Mouse (Mus musculus): Measurements from ENCODE around the gene Znrf3.

Znrf3 gene

DNA sequence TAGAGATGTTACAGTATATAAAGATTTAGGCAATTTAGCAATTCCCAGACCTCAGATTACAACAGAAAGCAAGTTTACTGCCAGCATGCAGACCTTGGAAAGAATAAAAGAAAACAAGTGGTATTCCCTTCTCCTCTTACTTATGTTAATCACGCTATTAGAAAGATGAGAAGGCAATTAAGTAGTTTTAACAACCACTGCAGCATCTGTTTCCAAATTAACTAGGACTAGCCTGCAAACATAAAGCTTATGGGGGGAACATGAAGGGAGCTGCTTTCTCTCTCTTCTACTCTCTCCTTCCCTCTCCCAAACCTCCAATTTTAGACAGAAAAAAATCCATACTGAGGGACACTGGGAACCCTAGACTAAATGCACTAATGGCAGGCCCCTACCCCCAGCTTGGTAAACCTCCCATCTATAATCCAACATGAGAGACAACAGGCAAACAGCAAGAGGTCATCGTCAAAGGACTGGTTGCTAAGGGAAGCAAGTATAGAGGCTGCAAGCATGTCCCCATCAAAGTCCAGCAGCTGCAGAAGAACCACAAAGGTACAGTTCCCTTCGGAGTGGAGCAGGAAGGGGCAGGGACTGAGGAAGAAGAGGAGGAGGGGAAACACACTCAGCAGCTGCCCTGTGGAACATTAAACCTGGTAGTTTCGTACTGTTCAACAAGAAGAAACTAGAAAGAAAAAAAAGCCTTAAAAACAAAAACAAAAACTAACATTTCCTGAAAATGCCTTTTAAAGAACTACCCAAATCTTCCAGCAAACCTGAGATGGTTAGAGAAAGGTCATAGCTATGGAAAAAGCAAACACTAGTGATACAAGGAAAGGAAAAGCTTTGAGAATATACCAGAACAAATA is 53.4 kb downstream of the Znrf3 start:
- DNase-seq, result no peak

DNA sequence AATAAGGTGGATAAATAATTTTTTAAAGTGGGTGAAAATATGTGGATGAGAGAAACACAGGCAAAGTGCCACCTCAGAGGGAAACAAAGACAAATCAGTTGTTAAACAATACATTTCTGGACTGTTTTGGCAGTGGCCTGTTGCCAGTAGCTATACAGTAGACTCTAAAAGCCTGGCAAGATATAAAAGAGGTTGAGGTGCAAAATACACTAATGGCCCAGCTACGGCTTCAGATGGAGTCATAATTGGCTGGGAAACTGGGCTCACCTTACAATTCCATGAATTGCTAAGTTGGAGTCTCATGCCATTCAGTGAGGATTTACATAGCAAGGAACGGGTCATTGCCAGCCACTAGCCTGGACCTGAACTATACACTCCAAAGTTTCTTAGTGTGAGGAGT is 62.0 kb downstream of the Znrf3 start:
- no peak for DNase-seq

DNA sequence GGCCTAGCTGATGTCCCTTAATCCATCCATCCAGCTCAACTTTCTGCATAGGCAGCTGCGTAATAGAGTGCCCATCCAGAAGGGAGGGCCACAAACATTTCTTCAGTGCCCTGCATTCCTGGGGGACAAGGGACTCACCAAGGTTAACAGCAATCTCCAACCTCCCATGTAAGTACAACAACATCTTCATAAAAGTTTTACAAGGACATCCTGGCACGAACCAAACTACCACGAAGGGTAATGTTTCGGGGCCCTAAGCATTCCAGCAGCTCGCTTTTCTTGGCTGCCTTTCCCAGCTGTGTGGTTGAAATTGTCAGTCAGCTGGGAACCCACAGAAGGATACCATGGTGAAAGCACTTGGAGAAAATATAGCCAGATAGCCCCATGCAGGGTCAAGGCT is 63.4 kb downstream of the Znrf3 start:
- no peak for DNase-seq

DNA sequence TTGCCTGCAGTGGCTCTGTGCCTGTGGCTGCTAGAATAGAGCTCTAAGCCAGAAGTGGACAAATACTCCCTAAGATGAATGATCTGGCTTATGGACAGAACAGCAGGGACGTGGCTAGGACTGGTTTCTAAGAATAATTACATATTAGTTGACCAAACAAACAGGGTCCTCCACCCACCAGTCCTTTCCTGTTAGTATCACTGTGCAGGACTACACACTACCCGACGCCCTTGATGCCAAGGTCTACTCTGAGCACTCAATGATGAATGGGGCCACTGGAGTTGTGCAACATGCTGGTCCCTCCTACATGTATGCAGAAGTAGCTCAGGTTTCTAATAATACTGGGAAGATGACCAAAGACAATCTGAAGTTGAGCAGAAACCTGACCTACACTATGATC is 64.4 kb downstream of the Znrf3 start:
- no peak for DNase-seq

- peak; percentile 52 for DNase-seq
Observed at GRCm38 (mm10) chr11:5369176-5369575, 75.5 kb downstream of the Znrf3 start.

GRCm38 (mm10) chr11:5368492-5368891 is 76.2 kb downstream of the Znrf3 start:
- no peak for DNase-seq

- DNase-seq, result no peak
Observed at GRCm38 (mm10) chr11:5355266-5355764, 89.3 kb downstream of the Znrf3 start.

DNA sequence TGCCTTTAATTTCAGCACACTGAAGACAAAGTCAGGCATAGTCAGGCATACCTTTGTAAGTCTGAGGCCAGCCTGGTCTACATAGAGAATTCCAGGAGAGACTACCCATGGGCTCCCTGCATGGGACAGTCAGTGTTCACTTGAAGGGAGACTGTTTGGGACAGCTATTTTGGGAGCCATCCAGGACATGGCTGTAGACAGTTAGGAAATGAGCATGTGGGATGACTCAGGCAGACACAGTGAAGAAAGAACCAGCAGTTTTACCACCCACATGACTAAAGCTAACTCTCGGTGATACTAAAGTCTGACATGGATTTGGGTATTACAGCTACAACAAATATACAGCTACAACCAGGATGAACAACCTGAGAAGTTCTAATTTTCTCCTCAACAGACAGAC is 89.9 kb downstream of the Znrf3 start:
- DNase-seq, result no peak

GRCm38 (mm10) chr11:5353032-5353431 is 91.6 kb downstream of the Znrf3 start:
- DNase-seq, result no peak

GRCm38 (mm10) chr11:5349483-5349882 is 95.2 kb downstream of the Znrf3 start:
- no peak for DNase-seq

- no peak for DNase-seq
Observed at GRCm38 (mm10) chr11:5346845-5347640, 97.6 kb downstream of the Znrf3 start.

DNA sequence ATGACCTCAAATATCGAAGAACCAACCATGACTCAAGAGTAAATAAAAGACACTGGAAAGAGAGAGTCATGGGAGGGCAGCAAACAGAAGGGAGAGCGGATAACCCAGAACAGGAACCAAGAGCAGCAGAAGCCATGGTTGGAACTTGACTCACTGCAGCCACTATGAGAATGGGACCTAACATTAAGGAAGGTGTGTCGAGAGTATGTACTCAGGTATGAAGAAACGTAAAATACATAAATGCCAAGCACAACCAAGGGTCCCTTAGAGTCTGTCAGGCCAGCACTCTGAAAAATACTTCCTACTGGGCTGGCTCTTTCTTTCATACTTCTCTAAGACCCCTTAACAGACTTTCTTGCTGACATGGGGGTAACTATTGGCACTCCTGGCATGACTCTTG is 100.9 kb downstream of the Znrf3 start:
- DNase-seq, result no peak

- DNase-seq, result no peak
Observed at GRCm38 (mm10) chr11:5339732-5340131, 104.9 kb downstream of the Znrf3 start.

- no peak for DNase-seq
Observed at GRCm38 (mm10) chr11:5336852-5337251, 107.8 kb downstream of the Znrf3 start.

- DNase-seq, result no peak
Observed at GRCm38 (mm10) chr11:5336269-5336668, 108.4 kb downstream of the Znrf3 start.

- DNase-seq, result no peak
Observed at GRCm38 (mm10) chr11:5330851-5331250, 113.8 kb downstream of the Znrf3 start.

- no peak for DNase-seq
Observed at GRCm38 (mm10) chr11:5327693-5328092, 117.0 kb downstream of the Znrf3 start.

GRCm38 (mm10) chr11:5326252-5326651 is 118.4 kb downstream of the Znrf3 start:
- DNase-seq, result no peak

DNA sequence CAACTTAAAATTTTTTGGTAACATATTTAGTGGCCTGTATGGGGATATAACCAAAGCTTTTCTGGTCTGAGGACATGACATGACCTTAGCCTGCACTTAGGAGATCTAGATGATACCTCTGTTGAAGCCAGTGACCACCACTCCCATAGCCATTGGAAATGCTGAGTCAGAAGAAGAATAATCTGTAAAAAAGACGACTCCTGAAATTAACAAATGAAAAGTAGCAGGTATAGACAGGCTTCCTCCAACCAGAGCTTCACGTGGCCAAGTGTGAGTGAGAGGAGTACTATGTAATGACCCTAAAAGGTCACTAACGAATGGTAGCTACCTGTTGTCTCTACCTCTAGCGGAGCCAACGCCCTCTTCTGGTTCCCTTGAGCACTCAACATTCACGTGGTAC is 119.4 kb downstream of the Znrf3 start:
- no peak for DNase-seq

DNA sequence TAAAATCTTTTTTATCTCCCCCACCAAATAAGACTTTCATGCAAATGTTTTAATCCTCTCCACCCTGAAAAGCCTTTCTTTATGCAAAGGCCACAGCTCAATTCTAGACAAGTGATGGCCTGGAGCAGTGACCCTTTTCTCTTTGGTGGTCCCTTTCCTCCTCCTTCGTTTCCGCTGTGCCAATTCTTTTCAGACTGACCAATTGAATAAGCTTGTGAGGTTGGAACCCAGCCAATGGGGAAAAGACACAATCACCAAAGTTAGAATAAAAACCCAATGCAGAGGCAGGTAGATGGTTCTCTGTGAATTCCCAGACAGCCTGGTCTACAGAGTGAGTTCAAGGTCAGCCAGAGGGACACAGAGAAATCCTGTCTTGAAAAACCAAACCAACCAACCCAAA is 120.4 kb downstream of the Znrf3 start:
- DNase-seq, result no peak

DNA sequence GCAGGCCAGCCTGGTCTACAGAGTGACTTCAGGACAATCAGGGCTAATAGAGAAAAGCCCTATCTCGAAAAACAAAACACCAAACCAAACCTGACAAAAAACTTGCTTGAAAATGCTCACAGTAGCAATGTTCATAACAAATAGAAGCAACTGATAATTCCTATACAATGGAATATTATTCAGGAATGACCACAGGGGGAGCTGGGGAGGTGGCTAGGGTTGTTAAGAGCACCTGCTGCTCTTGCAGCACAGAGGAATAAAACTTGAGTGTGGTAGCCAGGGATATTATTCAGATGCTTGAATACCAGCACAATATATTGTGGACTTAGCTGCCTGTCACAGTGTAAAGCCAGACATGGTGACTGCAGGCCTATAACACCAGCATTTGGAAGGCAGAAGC is 123.0 kb downstream of the Znrf3 start:
- no peak for DNase-seq

GRCm38 (mm10) chr11:5318976-5319375 is 125.7 kb downstream of the Znrf3 start:
- no peak for DNase-seq

GRCm38 (mm10) chr11:5318035-5318775 is 126.4 kb downstream of the Znrf3 start:
- DNase-seq, result no peak

Measured in thymus, postnatal 4 days (tissue).